Comparison of ENCODE assay signal across 19 mouse cellular contexts in the genomic region with DNA sequence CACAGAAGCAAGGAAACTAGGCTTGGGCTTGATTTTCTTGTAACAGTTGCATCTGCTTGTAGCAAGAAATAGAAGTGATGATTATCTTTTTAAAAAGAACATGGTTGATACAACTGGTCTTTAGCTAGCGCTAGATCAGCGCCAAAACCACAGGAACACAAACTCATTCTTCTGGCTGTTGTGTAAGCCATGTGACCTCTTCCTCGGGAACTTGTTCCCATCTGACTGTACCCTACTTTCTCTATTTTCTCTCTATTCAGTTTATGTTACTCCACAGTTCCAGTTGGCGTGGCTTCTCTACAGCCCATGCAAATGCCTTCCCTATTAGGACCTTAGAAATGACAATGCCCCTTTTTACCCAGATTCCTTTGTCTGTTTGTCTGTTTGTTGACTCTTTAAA.
"Had no signal": no experiment of that assay in that cellular context is flagged by ENCODE, and none has a peak within 500 bp of the region (broad histone marks: within the 10 kb centered on the region; RNA-seq: fewer than 3 reads in every experiment).

No protein-coding gene starts in this region.

- H3K27me3 ChIP-seq: lung, embryonic 15.5 days; megakaryocyte, embryonic 14.5 days; midbrain, embryonic 13.5 days; midbrain, embryonic 15.5 days; neural tube, embryonic 13.5 days; neural tube, embryonic 15.5 days; stomach, embryonic 15.5 days had no signal

- H3K9ac ChIP-seq: liver, postnatal 0 days; lung, embryonic 15.5 days; midbrain, embryonic 13.5 days; midbrain, embryonic 15.5 days; neural tube, embryonic 13.5 days; neural tube, embryonic 15.5 days; stomach, embryonic 15.5 days had no signal

- H3K36me3 ChIP-seq: lung, embryonic 15.5 days; midbrain, embryonic 13.5 days; midbrain, embryonic 15.5 days; neural tube, embryonic 13.5 days; neural tube, embryonic 15.5 days; stomach, embryonic 15.5 days had no signal

- H3K4me2 ChIP-seq: lung, embryonic 15.5 days; midbrain, embryonic 11.5 days; midbrain, embryonic 13.5 days; midbrain, embryonic 15.5 days; neural tube, embryonic 13.5 days; neural tube, embryonic 15.5 days; stomach, embryonic 15.5 days had no signal

- H3K27ac ChIP-seq: lung, embryonic 15.5 days; macrophage; midbrain, embryonic 13.5 days; midbrain, embryonic 15.5 days; neural tube, embryonic 13.5 days; neural tube, embryonic 15.5 days; stomach, embryonic 15.5 days; stomach, postnatal 0 days had no signal

- DNase-seq: liver, postnatal 0 days; lung, adult 2 months; lung, postnatal 14 days; lung, postnatal 36 days; right cerebral cortex, postnatal 14 days; thymus, adult 2 months; thymus, postnatal 25 days; thymus, postnatal 4 days had no signal

- H3K4me3 ChIP-seq: lung, embryonic 15.5 days; megakaryocyte, embryonic 14.5 days; midbrain, embryonic 13.5 days; midbrain, embryonic 15.5 days; neural tube, embryonic 13.5 days; neural tube, embryonic 15.5 days; stomach, embryonic 15.5 days had no signal

- ATAC-seq: liver, postnatal 0 days; lung, postnatal 0 days; midbrain, embryonic 13.5 days; midbrain, embryonic 15.5 days had no signal

- H3K9me3 ChIP-seq: lung, embryonic 15.5 days; midbrain, embryonic 13.5 days; midbrain, embryonic 15.5 days; neural tube, embryonic 13.5 days; neural tube, embryonic 15.5 days; stomach, embryonic 15.5 days had no signal

- H3K4me1 ChIP-seq: lung, embryonic 15.5 days; midbrain, embryonic 15.5 days; stomach, embryonic 15.5 days had no signal
